Mouse (Mus musculus): ENCODE results near the gene Eri2. TPM values are rescaled to one million over a fixed set of nuclear protein-coding genes. Genes with fewer than 3 reads are reported as not detected.
A peak's percentile ranks its signal among the peaks of the same experiment; 100 is the strongest.
"Not testable (repeated sequence)": the region's sequence is repeated elsewhere in the genome, so short reads cannot be mapped to it uniquely, and the experiment has no call there.

The Eri2 gene
- polyA plus RNA-seq, 1 experiment from 2014 or later: 26.3 TPM

- H3K9me3 ChIP-seq: no peaks in the 10 kb centered on the region
- no peak overlapping the region for H3K4me2 ChIP-seq
- H3K27me3 ChIP-seq: no peaks in the 10 kb centered on the region; the same call in 1 of the 2 replicates
- H3K27ac ChIP-seq: no peak overlapping the region
- H3K4me3 ChIP-seq: no peak overlapping the region
- no peak for ATAC-seq (ENCODE audit: borderline replicate concordance, extremely low read depth, low FRiP score, low TSS enrichment)
- H3K36me3 ChIP-seq: no peaks in the 10 kb centered on the region
- H3K9ac ChIP-seq: no peak overlapping the region
- H3K4me1 ChIP-seq: no peaks in the 10 kb centered on the region
- WGBS: 87% methylated on average over 2 of the region's 2 CpGs
Observed at GRCm38 (mm10) chr7:119738877-119739276, 55.0 kb downstream of the Eri2 start.

DNA sequence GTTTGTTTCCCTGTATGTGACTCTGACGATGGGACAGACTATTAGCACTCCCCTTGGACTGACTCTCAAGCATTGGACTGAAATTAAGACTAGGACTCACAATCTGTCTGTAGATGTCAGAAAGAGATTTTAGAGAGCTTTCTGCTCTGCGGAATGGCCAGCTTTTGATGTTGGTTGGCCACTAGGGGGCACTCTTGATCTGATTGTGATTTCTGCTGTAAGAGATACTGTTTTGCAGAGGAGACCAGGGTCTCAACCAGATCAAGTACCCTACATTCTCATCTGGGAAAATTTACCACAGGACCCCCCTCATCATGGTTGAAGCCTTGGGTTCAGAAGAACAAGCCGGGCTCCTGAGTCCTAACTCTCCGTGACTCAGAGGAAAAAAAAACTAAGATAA, 62.6 kb downstream of the Eri2 start:
- not testable (repeated sequence) for H3K9me3 ChIP-seq; H3K27ac ChIP-seq; H3K4me1 ChIP-seq; H3K27me3 ChIP-seq; ATAC-seq (ENCODE audit: borderline replicate concordance, extremely low read depth, low FRiP score, low TSS enrichment); H3K36me3 ChIP-seq; H3K9ac ChIP-seq; H3K4me3 ChIP-seq; H3K4me2 ChIP-seq
- WGBS: 85% methylated on average over 4 of the region's 4 CpGs

DNA sequence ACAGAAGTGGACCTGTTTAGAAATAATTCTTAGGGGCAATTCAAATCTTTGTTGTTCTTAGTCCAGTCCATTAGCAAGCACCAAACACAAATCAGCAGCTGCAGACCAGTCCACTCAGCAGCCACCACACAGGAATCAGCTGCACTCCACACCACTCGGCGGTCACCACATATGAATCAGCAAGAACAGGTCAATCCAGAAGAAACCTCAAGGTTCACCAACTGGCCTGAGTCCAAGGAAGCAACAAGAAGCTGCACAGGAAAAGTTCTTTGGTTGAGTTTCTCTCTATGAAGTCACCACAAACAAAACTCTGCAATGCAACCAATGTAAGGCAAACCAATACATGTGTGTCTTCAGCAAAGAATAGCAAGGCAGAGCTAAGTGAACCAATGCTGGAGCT, 66.2 kb downstream of the Eri2 start:
- Histone ChIP-seq H3K4me1 (no peaks in the 10 kb centered on the region), H3K36me3 (no peaks in the 10 kb centered on the region), H3K9ac (no peak overlapping the region), H3K9me3 (no peaks in the 10 kb centered on the region), H3K27me3 (no peaks in the 10 kb centered on the region), H3K27ac (no peak overlapping the region), H3K4me3 (no peak overlapping the region), H3K4me2 (no peak overlapping the region)
- WGBS: 81% methylated on average over 2 of the region's 2 CpGs
- ATAC-seq (ENCODE audit: borderline replicate concordance, extremely low read depth, low FRiP score, low TSS enrichment): no peak

DNA sequence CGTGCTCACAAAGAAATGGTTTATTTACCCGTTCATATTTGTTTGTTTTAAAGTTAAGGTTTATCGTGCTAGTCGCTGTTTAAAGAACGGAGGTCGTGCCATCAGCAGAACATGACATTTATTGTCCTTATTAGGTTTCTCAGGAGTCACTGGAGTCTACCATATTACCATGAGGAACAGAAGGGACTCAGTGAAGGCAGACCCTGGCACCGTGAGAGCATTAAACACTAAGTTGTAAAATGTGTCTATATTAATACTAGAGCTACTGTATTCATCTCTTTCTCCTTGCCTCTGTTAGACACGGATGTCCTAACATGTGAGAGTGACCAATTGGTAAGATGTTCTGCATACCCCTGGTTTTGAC, 72.9 kb downstream of the Eri2 start:
- H3K4me1 ChIP-seq: peaks cover 5% of the 10 kb centered on the region
- peak overlapping the region; percentile 77 for H3K4me2 ChIP-seq
- no peaks in the 10 kb centered on the region for H3K9me3 ChIP-seq
- peak overlapping the region; percentile 98 for H3K4me3 ChIP-seq
- WGBS: 11% methylated on average over 8 of the region's 8 CpGs
- H3K27ac ChIP-seq: no peak overlapping the region
- peak overlapping the region; percentile 33; the same call in 1 of the 2 replicates for H3K9ac ChIP-seq
- H3K27me3 ChIP-seq: no peaks in the 10 kb centered on the region
- peak; percentile 21; the same call in 1 of the 2 replicates for ATAC-seq (ENCODE audit: borderline replicate concordance, extremely low read depth, low FRiP score, low TSS enrichment)
- H3K36me3 ChIP-seq: peaks cover 27% of the 10 kb centered on the region

GRCm38 (mm10) chr7:119720253-119720946, 73.5 kb downstream of the Eri2 start, which contains the start of gene Thumpd1:
TSS of gene Thumpd1 (minus strand) at chr7:119720798.
- WGBS: under 1% methylated on average over 60 of the region's 60 CpGs
- Histone ChIP-seq H3K9me3 (no peaks in the 10 kb centered on the region), H3K9ac (peak within 1 kb of the TSS; percentile 80), H3K27me3 (no peaks in the 10 kb centered on the region), H3K4me3 (peak within 1 kb of the TSS; percentile 98), H3K4me2 (peak within 1 kb of the TSS; percentile 77), H3K4me1 (peaks cover 5% of the 10 kb centered on the region), H3K36me3 (peaks cover 33% of the 10 kb centered on the region), H3K27ac (peak within 1 kb of the TSS; percentile 48; the same call in 1 of the 2 replicates)
- peak; percentile 93 for ATAC-seq (ENCODE audit: borderline replicate concordance, extremely low read depth, low FRiP score, low TSS enrichment)

Other genes starting within 250 kb of the Eri2 start
- 0.20 TPM in 1 of 2 replicates, not detected in the other for gene Acsm2, start 239.7 kb downstream of the Eri2 start, polyA plus RNA-seq (2015; fragmentation: Nextera tagmentation; extraction: Ambion mirVana)
- gene Acsm1, start 187.0 kb downstream of the Eri2 start, polyA plus RNA-seq (2015; fragmentation: Nextera tagmentation; extraction: Ambion mirVana): 3.5 and 4.0 TPM in 2 replicates
- gene Acsm4, start 104.0 kb downstream of the Eri2 start, polyA plus RNA-seq (2015; fragmentation: Nextera tagmentation; extraction: Ambion mirVana): 0.09 TPM in 1 of 2 replicates, not detected in the other
- 70.1 and 72.0 TPM in 2 replicates for gene Thumpd1, start 73.3 kb downstream of the Eri2 start, polyA plus RNA-seq (2015; fragmentation: Nextera tagmentation; extraction: Ambion mirVana)
- gene Acsm3, start 33.1 kb downstream of the Eri2 start, polyA plus RNA-seq (2015; fragmentation: Nextera tagmentation; extraction: Ambion mirVana): 0.15 and 0.29 TPM in 2 replicates
- gene Rexo5, start 52 bp downstream of the Eri2 start, polyA plus RNA-seq (2015; fragmentation: Nextera tagmentation; extraction: Ambion mirVana): 22.8 and 23.9 TPM in 2 replicates
- 7.0 and 9.0 TPM in 2 replicates for gene Lyrm1, start 101.8 kb upstream of the Eri2 start, polyA plus RNA-seq (2015; fragmentation: Nextera tagmentation; extraction: Ambion mirVana)
- 9.4 and 11.3 TPM in 2 replicates for gene Dcun1d3, start 102.2 kb upstream of the Eri2 start, polyA plus RNA-seq (2015; fragmentation: Nextera tagmentation; extraction: Ambion mirVana)

Data from lung, embryonic 15.5 days (tissue).